Mouse (Mus musculus): ENCODE results near the gene Lrmda.

The Lrmda gene

GRCm38 (mm10) chr14:22860631-22861030 lies 841.1 kb downstream of the Lrmda start:
- DNase-seq (ENCODE audit: low spot score), result no peak

- DNase-seq (ENCODE audit: low spot score), result no peak
Measured at GRCm38 (mm10) chr14:22864132-22864531, 844.6 kb downstream of the Lrmda start.

GRCm38 (mm10) chr14:22874584-22874983 lies 855.1 kb downstream of the Lrmda start:
- no peak for DNase-seq (ENCODE audit: low spot score)

- DNase-seq (ENCODE audit: low spot score), result no peak
Measured at GRCm38 (mm10) chr14:22887182-22887581, 867.7 kb downstream of the Lrmda start.

GRCm38 (mm10) chr14:22899312-22899711 lies 879.8 kb downstream of the Lrmda start:
- DNase-seq (ENCODE audit: low spot score), result no peak

- peak; percentile 11 for DNase-seq (ENCODE audit: low spot score)
Measured at GRCm38 (mm10) chr14:22902116-22902515, 882.6 kb downstream of the Lrmda start.

GRCm38 (mm10) chr14:22902914-22903313 lies 883.4 kb downstream of the Lrmda start:
- DNase-seq (ENCODE audit: low spot score), result no peak

- peak; percentile 87 for DNase-seq (ENCODE audit: low spot score)
Measured at GRCm38 (mm10) chr14:22905741-22906667, 886.5 kb downstream of the Lrmda start.

- peak; percentile 58 for DNase-seq (ENCODE audit: low spot score)
Measured at GRCm38 (mm10) chr14:22906716-22907115, 887.2 kb downstream of the Lrmda start.

GRCm38 (mm10) chr14:22907221-22907620 lies 887.7 kb downstream of the Lrmda start:
- peak; percentile 10 for DNase-seq (ENCODE audit: low spot score)

- no peak for DNase-seq (ENCODE audit: low spot score)
Measured at GRCm38 (mm10) chr14:22908006-22908405, 888.5 kb downstream of the Lrmda start.

- no peak for DNase-seq (ENCODE audit: low spot score)
Measured at GRCm38 (mm10) chr14:22915463-22915862, 896.0 kb downstream of the Lrmda start.

- no peak for DNase-seq (ENCODE audit: low spot score)
Measured at GRCm38 (mm10) chr14:22918499-22918898, 899.0 kb downstream of the Lrmda start.

GRCm38 (mm10) chr14:22918931-22919330 lies 899.4 kb downstream of the Lrmda start:
- no peak for DNase-seq (ENCODE audit: low spot score)

- DNase-seq (ENCODE audit: low spot score), result no peak
Measured at GRCm38 (mm10) chr14:22921152-22921551, 901.6 kb downstream of the Lrmda start.

- no peak for DNase-seq (ENCODE audit: low spot score)
Measured at GRCm38 (mm10) chr14:22921796-22922195, 902.3 kb downstream of the Lrmda start.

GRCm38 (mm10) chr14:22922571-22922970 lies 903.1 kb downstream of the Lrmda start:
- DNase-seq (ENCODE audit: low spot score), result no peak

GRCm38 (mm10) chr14:22923251-22923650 lies 903.7 kb downstream of the Lrmda start:
- no peak for DNase-seq (ENCODE audit: low spot score)

GRCm38 (mm10) chr14:22928263-22928662 lies 908.8 kb downstream of the Lrmda start:
- DNase-seq (ENCODE audit: low spot score), result no peak

- DNase-seq (ENCODE audit: low spot score), result no peak
Measured at GRCm38 (mm10) chr14:22928683-22929082, 909.2 kb downstream of the Lrmda start.

GRCm38 (mm10) chr14:22929585-22929984 lies 910.1 kb downstream of the Lrmda start:
- DNase-seq (ENCODE audit: low spot score), result no peak

GRCm38 (mm10) chr14:22930488-22931046 lies 911.1 kb downstream of the Lrmda start:
- no peak for DNase-seq (ENCODE audit: low spot score)

GRCm38 (mm10) chr14:22931114-22931822 lies 911.8 kb downstream of the Lrmda start:
- no peak for DNase-seq (ENCODE audit: low spot score)
